Mouse (Mus musculus) effector memory CD4-positive, alpha-beta T cell, adult 5 months (primary cell): ENCODE results near the gene Fitm1. TPM values are rescaled to one million over a fixed set of nuclear protein-coding genes. Genes with fewer than 3 reads are reported as not detected.

ENCODE experiments used
- polyA plus RNA-seq: library from polyadenylated mRNA; unstranded; fragments of 100-300 nt; shearing (Covaris generic); gene quantifications from one replicate; pipeline ENCODE4 v1.2.1, GENCODE M21; 2017

Gene Fitm1
- polyA plus RNA-seq, result not detected

GRCm38 (mm10) chr14:55575302-55575701, at the start of gene Fitm1:
Gene Fitm1, plus strand, starts transcription at chr14:55575617.

GRCm38 (mm10) chr14:55540067-55540786, 35.2 kb upstream of the Fitm1 start, which contains the start of gene Pck2:
Gene Pck2, plus strand, starts transcription at chr14:55540266.

DNA sequence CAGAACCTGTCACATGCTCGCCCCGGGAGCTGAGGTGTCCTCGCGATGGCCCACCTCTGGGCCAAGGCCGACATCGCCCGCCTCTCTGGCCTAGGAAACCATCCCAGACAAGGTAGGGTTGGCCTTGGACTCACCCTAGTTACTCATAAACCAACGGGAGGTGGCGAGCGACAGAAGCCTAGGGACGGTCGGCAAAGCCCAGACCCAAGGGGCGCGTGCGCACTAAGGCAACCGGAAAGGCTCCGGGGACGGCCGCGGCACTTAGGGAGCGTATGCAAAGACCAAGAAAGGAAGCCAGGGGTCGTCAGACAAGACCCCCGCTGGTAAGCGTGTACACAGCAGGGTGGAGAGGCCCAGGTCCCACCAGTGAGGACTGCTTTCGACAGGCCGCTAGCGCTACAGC, 15.6 kb upstream of the Fitm1 start, which contains the start of gene Dcaf11:
Gene Dcaf11 (plus strand): TSS at position 208 of the 403 bp plus-strand sequence.

GRCm38 (mm10) chr14:55560202-55561073, 15.0 kb upstream of the Fitm1 start, which contains the start of gene A730061H03Rik:
Gene A730061H03Rik, minus strand, starts transcription at chr14:55560406.

DNA sequence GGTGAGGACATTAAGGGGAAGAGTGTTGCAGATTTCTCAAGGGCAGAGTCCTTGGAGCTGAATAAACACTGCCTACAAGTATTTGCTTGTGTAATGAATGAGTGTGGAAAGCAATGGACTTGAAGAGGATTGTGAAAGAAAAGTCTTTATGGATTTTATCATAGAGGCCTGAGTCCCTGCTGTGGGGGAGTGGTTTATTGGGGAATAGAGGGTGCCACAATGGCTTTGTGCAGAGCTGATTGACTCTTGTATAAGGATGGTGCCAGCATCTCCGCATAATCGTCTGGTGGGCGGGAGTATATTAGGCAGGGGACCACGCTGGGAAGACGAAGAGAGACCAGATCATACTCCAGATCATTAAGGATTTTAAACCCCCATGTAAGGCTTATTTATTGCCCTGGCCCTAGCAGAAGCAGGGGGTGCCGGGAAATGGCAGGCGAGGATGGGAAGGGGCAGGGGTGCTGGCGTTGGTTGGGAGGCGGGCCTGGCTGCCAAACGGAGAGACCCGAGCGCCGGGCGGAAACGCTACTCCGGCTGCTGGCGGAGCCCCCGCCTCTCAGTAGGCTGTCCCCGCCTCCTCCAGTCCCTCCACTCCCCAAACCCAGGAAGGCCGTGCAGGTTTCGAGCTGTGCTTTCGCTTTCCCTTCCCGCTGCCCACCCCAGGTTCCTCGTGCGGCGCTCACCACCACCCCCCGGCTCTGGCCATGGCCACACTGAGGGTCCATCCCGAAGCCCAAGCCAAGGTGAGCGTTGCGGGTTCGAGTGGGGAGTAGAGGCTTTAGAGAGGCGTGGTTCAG, 2.7 kb downstream of the Fitm1 start, which contains the start of gene Psme1:
Gene Psme1 (plus strand): TSS at position 253 of the 797 bp plus-strand sequence.

DNA sequence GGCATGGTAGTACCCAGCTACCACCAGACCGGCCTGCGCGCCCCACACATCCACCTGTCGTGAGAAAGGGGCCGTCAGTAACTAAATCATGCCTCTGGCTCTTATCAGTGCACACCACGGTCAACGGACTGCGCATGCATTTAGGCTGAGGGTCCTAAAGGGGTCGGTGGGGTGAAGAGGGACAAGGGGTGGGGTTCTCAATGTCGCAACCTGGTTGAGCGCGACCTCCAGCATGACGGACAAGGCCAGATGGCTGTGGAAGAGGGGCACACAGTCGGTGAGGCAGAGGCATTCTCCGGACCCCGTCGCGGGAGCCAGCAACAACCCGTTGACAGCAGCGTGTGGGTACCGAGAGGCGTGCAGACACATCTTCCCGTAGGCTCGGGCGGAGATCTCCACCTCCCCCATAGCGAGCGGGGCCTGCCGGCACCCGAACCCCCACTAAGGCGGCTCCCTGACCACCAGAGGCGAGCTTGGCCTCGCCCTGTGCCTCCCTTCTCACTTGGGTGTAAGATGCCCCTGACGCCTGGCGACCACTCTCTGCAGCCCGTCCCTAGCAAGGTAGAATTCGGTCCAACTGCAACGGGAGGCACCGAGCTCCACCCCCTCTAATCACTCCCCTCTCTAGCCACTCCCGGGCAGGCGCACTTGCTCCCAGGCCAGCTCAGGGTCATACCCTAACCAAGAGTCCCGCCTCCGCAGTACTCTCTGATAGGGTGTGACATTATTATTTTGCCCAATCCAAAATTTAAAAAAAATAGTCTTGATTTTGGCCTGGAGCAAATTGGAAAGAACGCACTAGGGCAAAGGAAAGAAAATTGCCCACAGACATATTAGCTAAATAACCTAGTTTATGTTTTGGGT, 9.5 kb downstream of the Fitm1 start, which contains the start of gene Emc9:
Gene Emc9 (minus strand): TSS at position 601 of the 864 bp plus-strand sequence.

DNA sequence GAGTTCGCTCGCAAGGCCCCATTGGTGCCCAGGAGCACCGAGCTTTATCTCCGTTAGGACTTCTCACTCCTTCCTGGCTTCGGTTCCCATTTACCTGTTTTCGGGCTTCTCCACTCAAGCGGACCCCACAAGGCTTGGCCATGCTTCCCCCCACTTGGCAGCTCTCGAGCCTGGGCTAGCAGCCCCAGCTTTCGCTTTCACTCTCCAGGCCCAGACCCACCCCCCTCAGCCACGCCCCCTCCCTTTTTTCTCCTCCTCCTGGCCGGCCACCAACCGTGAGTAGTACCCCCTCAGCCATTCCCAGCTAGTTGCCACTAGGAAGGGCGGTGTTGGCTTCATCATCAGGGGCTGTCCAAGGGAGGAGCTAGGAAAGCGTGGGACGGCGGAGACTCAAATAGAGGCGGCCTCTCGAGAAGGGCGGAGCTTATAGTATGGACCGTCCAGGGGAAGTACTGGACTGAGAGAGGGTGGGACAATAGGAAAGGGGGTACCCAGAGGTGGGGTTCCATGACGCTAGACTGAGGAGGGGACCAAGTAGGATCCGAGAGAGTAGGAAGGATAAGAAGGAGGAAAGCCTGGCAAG, 15.4 kb downstream of the Fitm1 start, which contains the start of gene Psme2:
Gene Psme2 (minus strand): TSS at position 366 of the 583 bp plus-strand sequence.

DNA sequence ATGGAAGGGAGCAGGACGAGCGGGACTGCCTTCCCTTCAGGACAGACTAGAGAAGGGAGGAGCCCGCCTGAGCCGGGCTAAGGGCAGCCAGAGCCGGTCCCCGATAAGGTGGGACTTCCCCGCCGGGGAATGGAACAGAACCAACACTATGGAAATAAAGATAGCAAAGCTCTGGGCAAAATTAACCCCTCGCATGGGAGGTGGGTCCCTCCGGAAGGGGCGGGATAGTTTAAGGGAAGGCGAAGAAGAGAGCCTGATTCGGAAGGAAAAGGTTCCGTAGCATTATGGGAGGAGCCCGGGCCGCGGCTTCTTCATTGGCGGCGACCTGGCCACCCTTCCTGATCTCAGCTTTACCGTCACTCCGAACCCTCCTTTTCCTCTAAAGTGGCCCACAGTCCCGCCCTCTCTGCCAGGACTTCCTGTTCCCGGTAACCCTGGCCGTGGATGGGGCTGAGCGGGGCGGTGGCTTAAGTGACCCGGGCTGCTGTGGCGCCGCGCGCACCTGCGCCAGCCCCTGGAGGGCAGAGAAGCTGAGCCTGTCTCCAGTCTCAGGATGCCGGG, 16.0 kb downstream of the Fitm1 start, which contains the start of gene Rnf31:
Gene Rnf31 (plus strand): TSS at position 378 of the 561 bp plus-strand sequence.

GRCm38 (mm10) chr14:55603271-55603632, 27.8 kb downstream of the Fitm1 start, which contains the start of gene Irf9:
Gene Irf9, plus strand, starts transcription at chr14:55603571.

GRCm38 (mm10) chr14:55617822-55618221, 42.4 kb downstream of the Fitm1 start, which contains the start of gene Rec8:
Gene Rec8, plus strand, starts transcription at chr14:55618037.

Other genes with a start within 250 kb of the Fitm1 start
- 25.1 TPM for gene Dhrs4, start 96.9 kb upstream of the Fitm1 start, polyA plus RNA-seq
- not detected for gene Carmil3, start 85.0 kb upstream of the Fitm1 start, polyA plus RNA-seq
- gene Cpne6, start 65.2 kb upstream of the Fitm1 start, polyA plus RNA-seq, result not detected
- not detected for gene Nrl, start 50.6 kb upstream of the Fitm1 start, polyA plus RNA-seq
- gene Pck2, start 35.4 kb upstream of the Fitm1 start, polyA plus RNA-seq, result 14.1 TPM
- gene Dcaf11, start 15.6 kb upstream of the Fitm1 start, polyA plus RNA-seq, result 104 TPM
- gene A730061H03Rik, start 15.2 kb upstream of the Fitm1 start, polyA plus RNA-seq, result 4.2 TPM
- 723 TPM for gene Psme1, start 2.5 kb downstream of the Fitm1 start, polyA plus RNA-seq
- gene Emc9, start 9.7 kb downstream of the Fitm1 start, polyA plus RNA-seq, result 16.6 TPM
- gene Psme2, start 15.5 kb downstream of the Fitm1 start, polyA plus RNA-seq, result 460 TPM
- gene Rnf31, start 16.1 kb downstream of the Fitm1 start, polyA plus RNA-seq, result 41.5 TPM
- gene Irf9, start 28.0 kb downstream of the Fitm1 start, polyA plus RNA-seq, result 60.1 TPM
- gene Rec8, start 42.4 kb downstream of the Fitm1 start, polyA plus RNA-seq, result 0.65 TPM
- 64.4 TPM for gene Ipo4, start 60.3 kb downstream of the Fitm1 start, polyA plus RNA-seq
- gene Gm49378, start 62.3 kb downstream of the Fitm1 start, polyA plus RNA-seq, result not detected
- 65.5 TPM for gene Tm9sf1, start 68.2 kb downstream of the Fitm1 start, polyA plus RNA-seq
- gene Tssk4, start 74.6 kb downstream of the Fitm1 start, polyA plus RNA-seq, result 0.59 TPM
- 52.4 TPM for gene Mdp1, start 84.9 kb downstream of the Fitm1 start, polyA plus RNA-seq
- gene Gmpr2, start 96.3 kb downstream of the Fitm1 start, polyA plus RNA-seq, result 32.1 TPM
- gene Nedd8, start 96.5 kb downstream of the Fitm1 start, polyA plus RNA-seq, result 214 TPM
- 351 TPM for gene Tinf2, start 106.2 kb downstream of the Fitm1 start, polyA plus RNA-seq
- not detected for gene Tgm1, start 138.3 kb downstream of the Fitm1 start, polyA plus RNA-seq
- 89.4 TPM for gene Rabggta, start 146.6 kb downstream of the Fitm1 start, polyA plus RNA-seq
- gene Dhrs1, start 170.1 kb downstream of the Fitm1 start, polyA plus RNA-seq, result 22.6 TPM
- 51.0 TPM for gene Nop9, start 170.1 kb downstream of the Fitm1 start, polyA plus RNA-seq
- gene Cideb, start 182.8 kb downstream of the Fitm1 start, polyA plus RNA-seq, result not detected
- gene Ltb4r2, start 185.8 kb downstream of the Fitm1 start, polyA plus RNA-seq, result 0.14 TPM
- gene Ltb4r1, start 190.3 kb downstream of the Fitm1 start, polyA plus RNA-seq, result 0.27 TPM
- gene Adcy4, start 208.5 kb downstream of the Fitm1 start, polyA plus RNA-seq, result not detected
- 60.3 TPM for gene Ripk3, start 213.2 kb downstream of the Fitm1 start, polyA plus RNA-seq
- not detected for gene Nfatc4, start 247.5 kb downstream of the Fitm1 start, polyA plus RNA-seq